Mouse (Mus musculus) kidney, embryonic 16.5 days (tissue): Measurements from ENCODE around the gene Mpc1. TPM values are rescaled to one million over a fixed set of nuclear protein-coding genes. Genes with fewer than 3 reads are reported as not detected.

Experiments
- ATAC-seq: fragments of 200-750 bp; cut with Nextera tagmentation; 2 replicates; pipeline ENCODE4 v1.8.0; 2017; ENCODE audit warnings: moderate TSS enrichment; ENCODE audit not compliant: low FRiP score, low TSS enrichment
- H3K27ac ChIP-seq: fragments of 300-500 bp; sonication (generic); 2 replicates; pipeline ENCODE4 v1.5.1; 2014; ENCODE audit warnings: low read length
- H3K27me3 ChIP-seq: fragments of 300-500 bp; sonication (generic); 2 replicates; pipeline ENCODE4 v1.6.1; 2014; ENCODE audit warnings: low read length, control low read depth, mixed read lengths; ENCODE audit not compliant: insufficient read depth
- H3K36me3 ChIP-seq: fragments of 300-500 bp; sonication (generic); 2 replicates; pipeline ENCODE4 v1.6.1; 2014; ENCODE audit warnings: low read length, control low read depth, mixed read lengths; ENCODE audit not compliant: insufficient read depth
- H3K4me1 ChIP-seq: fragments of 300-500 bp; sonication (generic); 2 replicates; pipeline ENCODE4 v1.6.1; 2014; ENCODE audit warnings: low read length, control low read depth, mixed read lengths; ENCODE audit not compliant: insufficient read depth
- H3K4me2 ChIP-seq: fragments of 300-500 bp; sonication (generic); replicated peaks from 2 replicates; pipeline ENCODE4 v1.6.1; 2014; ENCODE audit warnings: low read depth, low read length
- H3K4me3 ChIP-seq: fragments of 300-500 bp; sonication (generic); 2 replicates; pipeline ENCODE4 v1.5.1; 2014; ENCODE audit warnings: mild to moderate bottlenecking, low read length
- H3K9ac ChIP-seq: fragments of 300-500 bp; sonication (generic); replicated peaks from 2 replicates; pipeline ENCODE4 v1.6.1; 2014; ENCODE audit warnings: low read length
- H3K9me3 ChIP-seq: fragments of 300-500 bp; sonication (generic); 2 replicates; pipeline ENCODE4 v1.6.1; 2016; ENCODE audit warnings: low read length, control low read depth
- WGBS: fragments of 180-500 bp; shearing (Covaris S2); extraction: QIAGEN DNeasy Blood & Tissue Kit; methylation state at CpG from one replicate; pipeline ENCODE4 v1.1.7; 2014; 5-methylcytosine and 5-hydroxymethylcytosine counted together
- polyA plus RNA-seq: library from polyadenylated mRNA; unstranded; fragments of >200 nt; fragmentation: Nextera tagmentation; extraction: Ambion mirVana; gene quantifications from 2 replicates; pipeline ENCODE4 v1.2.1, GENCODE M21; 2015

Gene Mpc1
- polyA plus RNA-seq, 1 experiment from 2014 or later, result 202 TPM

- H3K4me3 ChIP-seq, result no peak overlapping the region
- no peaks in the 10 kb centered on the region for H3K36me3 ChIP-seq
- ATAC-seq, result no peak
- no peak overlapping the region for H3K9ac ChIP-seq
- 40% methylated on average over 5 of the region's 5 CpGs for WGBS
- no peak overlapping the region for H3K4me2 ChIP-seq
- peaks cover 42% of the 10 kb centered on the region for H3K27me3 ChIP-seq
- no peaks in the 10 kb centered on the region for H3K9me3 ChIP-seq
- no peak overlapping the region for H3K27ac ChIP-seq
- peaks cover 21% of the 10 kb centered on the region for H3K4me1 ChIP-seq
These were observed 60.0 kb downstream of the Mpc1 start for GRCm38 (mm10) chr17:8342706-8343105.

GRCm38 (mm10) chr17:8343416-8343815 lies 60.7 kb downstream of the Mpc1 start:
- Histone ChIP-seq H3K4me3 (no peak overlapping the region), H3K4me1 (peaks cover 21% of the 10 kb centered on the region), H3K4me2 (no peak overlapping the region), H3K27me3 (peaks cover 41% of the 10 kb centered on the region), H3K9ac (no peak overlapping the region), H3K36me3 (no peaks in the 10 kb centered on the region), H3K9me3 (no peaks in the 10 kb centered on the region), H3K27ac (no peak overlapping the region)
- ATAC-seq, result no peak
- 64% methylated on average over 6 of the region's 6 CpGs for WGBS

Other genes with a start within 250 kb of the Mpc1 start
- gene Gm49673, start 135.1 kb upstream of the Mpc1 start, polyA plus RNA-seq, result 0.22 and 0.31 TPM in 2 replicates
- 45.5 and 52.1 TPM in 2 replicates for gene Rnaset2a, start 134.8 kb upstream of the Mpc1 start, polyA plus RNA-seq
- gene Fgfr1op, start 117.4 kb upstream of the Mpc1 start, polyA plus RNA-seq, result 42.5 and 44.4 TPM in 2 replicates
- gene Ccr6, start 46.9 kb upstream of the Mpc1 start, polyA plus RNA-seq, result not detected in 2 replicates
- gene Sft2d1, start 28.2 kb downstream of the Mpc1 start, polyA plus RNA-seq, result 76.4 and 93.9 TPM in 2 replicates
- 0.19 and 0.33 TPM in 2 replicates for gene Prr18, start 54.6 kb downstream of the Mpc1 start, polyA plus RNA-seq
- gene T2, start 73.1 kb downstream of the Mpc1 start, polyA plus RNA-seq, result 0.62 and 0.63 TPM in 2 replicates
- 0.10 and 0.24 TPM in 2 replicates for gene T, start 151.5 kb downstream of the Mpc1 start, polyA plus RNA-seq
- 1.3 and 1.8 TPM in 2 replicates for gene Pde10a, start 242.5 kb downstream of the Mpc1 start, polyA plus RNA-seq